ENCODE assay signal across 20 mouse cellular contexts in genomic region chr1:170323001-170323400, GRCm38 (mm10). TPM values are rescaled to one million over a fixed set of nuclear protein-coding genes. Genes with fewer than 3 reads are reported as not detected.
"Had no signal": no experiment of that assay in that cellular context is flagged by ENCODE, and none has a peak within 500 bp of the region (broad histone marks: within the 10 kb centered on the region; RNA-seq: fewer than 3 reads in every experiment).

No protein-coding gene starts in this region.

- ATAC-seq: midbrain, embryonic 16.5 days had no signal

- H3K27me3 ChIP-seq: limb, embryonic 13.5 days; megakaryocyte, embryonic 14.5 days had no signal

- H3K9me3 ChIP-seq: limb, embryonic 13.5 days; megakaryocyte, embryonic 14.5 days had no signal

- H3K4me3 ChIP-seq: layer of hippocampus, adult 2 months; limb, embryonic 13.5 days; megakaryocyte, embryonic 14.5 days had no signal

- H3K9ac ChIP-seq: limb, embryonic 13.5 days; liver, embryonic 14.5 days had no signal

- DNase-seq: kidney, adult 18-20 months; kidney, postnatal 10 days; kidney, postnatal 4 days; left cerebral cortex, postnatal 4 days; right cerebral cortex, postnatal 25 days; thymus, postnatal 4 days had no signal

- H3K4me2 ChIP-seq: limb, embryonic 13.5 days; midbrain, embryonic 11.5 days had no signal

- H3K27ac ChIP-seq: layer of hippocampus, adult 2 months; limb, embryonic 13.5 days; liver, embryonic 14.5 days; macrophage had no signal

- H3K4me1 ChIP-seq: limb, embryonic 13.5 days; megakaryocyte, embryonic 14.5 days had no signal

RNA-seq across cellular contexts. Expression of gene Spata46, which starts 14.4 kb away (rescaled TPM):
- total RNA-seq: layer of hippocampus, adult 2 months; layer of hippocampus, postnatal 10 days; left cerebral cortex, postnatal 10 days; left cerebral cortex, postnatal 4 days; liver, adult 2 months had no signal
- polyA plus RNA-seq: liver, adult 2 months; macrophage; small intestine, adult 2 months; thymus, postnatal 0 days had no signal

RNA-seq across cellular contexts. Expression of gene Sh2d1b1, which starts 45.9 kb away (rescaled TPM):
- total RNA-seq: layer of hippocampus, adult 2 months; layer of hippocampus, postnatal 10 days; left cerebral cortex, postnatal 10 days; liver, adult 2 months had no signal
- polyA plus RNA-seq: kidney, embryonic 14.5 days; liver, adult 2 months; midbrain, embryonic 11.5 days; midbrain, embryonic 16.5 days; neural tube, embryonic 14.5 days had no signal
